Mouse (Mus musculus): ENCODE measurements around the gene Ces5a. TPM values are rescaled to one million over a fixed set of nuclear protein-coding genes. Genes with fewer than 3 reads are reported as not detected.

Ces5a gene
- under 1 TPM in 1 of 2 experiments, not detected in 1; 0.45 TPM for total RNA-seq (2021)
- long read RNA-seq, experiment 1 = 0 reads
- long read RNA-seq, experiment 2 = 0 reads

GRCm38 (mm10) chr8:93535730-93536129, at the start of gene Ces5a:
TSS of gene Ces5a (minus strand) at chr8:93535830.
- no peak for DNase-seq

GRCm38 (mm10) chr8:93572841-93573240, 37.2 kb upstream of the Ces5a start:
- no peak for DNase-seq

GRCm38 (mm10) chr8:93572095-93572501, 36.5 kb upstream of the Ces5a start:
- DNase-seq = no peak

- peak; percentile 26 for DNase-seq
Observed at GRCm38 (mm10) chr8:93571369-93571985, 35.8 kb upstream of the Ces5a start.

- no peak for DNase-seq
Observed at GRCm38 (mm10) chr8:93570186-93570530, 34.5 kb upstream of the Ces5a start.

- peak; percentile 64 for DNase-seq
Observed at GRCm38 (mm10) chr8:93569311-93570185, 33.9 kb upstream of the Ces5a start.

GRCm38 (mm10) chr8:93568666-93569065, 33.0 kb upstream of the Ces5a start:
- no peak for DNase-seq

- DNase-seq = no peak
Observed at GRCm38 (mm10) chr8:93567086-93567485, 31.5 kb upstream of the Ces5a start.

- no peak for DNase-seq
Observed at GRCm38 (mm10) chr8:93564634-93565033, 29.0 kb upstream of the Ces5a start.

GRCm38 (mm10) chr8:93563551-93563950, 27.9 kb upstream of the Ces5a start:
- DNase-seq = no peak

GRCm38 (mm10) chr8:93562557-93563210, 27.1 kb upstream of the Ces5a start:
- no peak for DNase-seq

GRCm38 (mm10) chr8:93561271-93561670, 25.6 kb upstream of the Ces5a start:
- DNase-seq = no peak

GRCm38 (mm10) chr8:93559696-93560095, 24.1 kb upstream of the Ces5a start:
- no peak for DNase-seq

- DNase-seq = no peak
Observed at GRCm38 (mm10) chr8:93502634-93503033, 33.0 kb downstream of the Ces5a start.

GRCm38 (mm10) chr8:93499437-93499836, 36.2 kb downstream of the Ces5a start:
- peak; percentile 2 for DNase-seq

GRCm38 (mm10) chr8:93495330-93495729, 40.3 kb downstream of the Ces5a start:
- DNase-seq = peak; percentile 58

- no peak for DNase-seq
Observed at GRCm38 (mm10) chr8:93488743-93489142, 46.9 kb downstream of the Ces5a start.

- no peak for DNase-seq
Observed at GRCm38 (mm10) chr8:93478211-93478610, 57.4 kb downstream of the Ces5a start.

- peak; percentile 2 for DNase-seq
Observed at GRCm38 (mm10) chr8:93469733-93470132, 65.9 kb downstream of the Ces5a start.

- no peak for DNase-seq
Observed at GRCm38 (mm10) chr8:93454258-93454877, 81.3 kb downstream of the Ces5a start.
